In genomic region chr4:98778219-98778618, GRCm38 (mm10) we compare ENCODE assay signal across 13 mouse cellular contexts. TPM values are rescaled to one million over a fixed set of nuclear protein-coding genes. Genes with fewer than 3 reads are reported as not detected.
DNase-seq lines count a peak whose midpoint lies in the region; ATAC-seq and TF ChIP-seq lines count a peak whose summit lies in the region.
"Had no signal": no experiment of that assay in that cellular context is flagged by ENCODE, and none has a peak within 500 bp of the region (broad histone marks: within the 10 kb centered on the region; RNA-seq: fewer than 3 reads in every experiment).

No protein-coding gene starts in this region.

- H3K4me1 ChIP-seq in heart, embryonic 16.5 days (ENCODE audit: control insufficient read depth, insufficient read depth, low read length) = 0 out of 2 replicates have a peak, but pooled peaks cover 9% of the 10 kb centered on the region
- H3K4me1 ChIP-seq in heart, adult 2 months (ENCODE audit: control insufficient read depth, insufficient read depth, low read length) = no peaks in the 10 kb centered on the region
- H3K4me1 ChIP-seq in embryonic facial prominence, embryonic 11.5 days (ENCODE audit: control insufficient read depth, insufficient read depth, low read length) = peaks cover 5% of the 10 kb centered on the region
- 0 out of 2 replicates have a peak, but pooled peaks cover 4% of the 10 kb centered on the region for H3K4me1 ChIP-seq in forebrain, embryonic 15.5 days
- H3K4me1 ChIP-seq in midbrain, embryonic 13.5 days (replicated peaks) = peaks cover 12% of the 10 kb centered on the region

- ATAC-seq in heart, embryonic 16.5 days (replicated peaks; ENCODE audit: extremely low read depth, insufficient read depth, low FRiP score) = no peak
- no peak for ATAC-seq in embryonic facial prominence, embryonic 11.5 days (replicated peaks; ENCODE audit: insufficient number of reproducible peaks, low FRiP score, low TSS enrichment, low read depth)
- 0 out of 2 replicates have a peak, but pooled peaks have one; percentile 32 for ATAC-seq in forebrain, embryonic 15.5 days (replicated peaks)
- ATAC-seq in midbrain, embryonic 13.5 days = 0 out of 2 replicates have a peak, but pooled peaks have one; percentile 49

- H3K9me3 ChIP-seq in heart, embryonic 16.5 days (replicated peaks; ENCODE audit: control insufficient read depth, low read length) = no peaks in the 10 kb centered on the region
- H3K9me3 ChIP-seq in embryonic facial prominence, embryonic 11.5 days (replicated peaks; ENCODE audit: control insufficient read depth, low read length) = no peaks in the 10 kb centered on the region
- H3K9me3 ChIP-seq in forebrain, embryonic 15.5 days = no peaks in the 10 kb centered on the region
- H3K9me3 ChIP-seq in midbrain, embryonic 13.5 days = no peaks in the 10 kb centered on the region

- peak overlapping the region; percentile 27 for H3K4me2 ChIP-seq in heart, embryonic 16.5 days (ENCODE audit: low read depth, low read length)
- no peak overlapping the region for H3K4me2 ChIP-seq in embryonic facial prominence, embryonic 11.5 days (ENCODE audit: low read depth, low read length)
- H3K4me2 ChIP-seq in forebrain, embryonic 15.5 days (replicated peaks) = peak overlapping the region; percentile 19
- H3K4me2 ChIP-seq in midbrain, embryonic 13.5 days (replicated peaks) = peak overlapping the region; percentile 37

- H3K27me3 ChIP-seq in heart, embryonic 16.5 days (ENCODE audit: control insufficient read depth, insufficient read depth, low read length) = no peaks in the 10 kb centered on the region; the same call in 1 of the 2 replicates
- peaks cover 2% of the 10 kb centered on the region; the same call in 1 of the 2 replicates for H3K27me3 ChIP-seq in heart, adult 2 months (ENCODE audit: control insufficient read depth, insufficient read depth, low read length)
- no peaks in the 10 kb centered on the region for H3K27me3 ChIP-seq in embryonic facial prominence, embryonic 11.5 days (ENCODE audit: control insufficient read depth, insufficient read depth, low read length)
- H3K27me3 ChIP-seq in forebrain, embryonic 15.5 days = no peaks in the 10 kb centered on the region
- 0 out of 2 replicates have a peak, but pooled peaks cover 7% of the 10 kb centered on the region for H3K27me3 ChIP-seq in midbrain, embryonic 13.5 days

- no peak for TF ChIP-seq CTCF in heart, adult 2 months (IDR thresholded peaks at IDR 0.05)
- TF ChIP-seq CTCF in layer of hippocampus, adult 2 months (conservative IDR thresholded peaks at IDR 0.05) = no peak

- no peak overlapping the region for H3K9ac ChIP-seq in heart, embryonic 16.5 days (ENCODE audit: low read length)
- H3K9ac ChIP-seq in heart, adult 2 months (ENCODE audit: low read depth, low read length) = no peak overlapping the region
- H3K9ac ChIP-seq in embryonic facial prominence, embryonic 11.5 days (replicated peaks; ENCODE audit: low read length) = no peak overlapping the region; the same call in 1 of the 2 replicates
- H3K9ac ChIP-seq in forebrain, embryonic 15.5 days (replicated peaks) = no peak overlapping the region
- H3K9ac ChIP-seq in midbrain, embryonic 13.5 days (replicated peaks) = no peak overlapping the region

- no peaks in the 10 kb centered on the region for H3K79me2 ChIP-seq in heart, adult 2 months (replicated peaks; ENCODE audit: control insufficient read depth, insufficient read depth, low read length)

- TF ChIP-seq EP300 in heart, adult 2 months (IDR thresholded peaks at IDR 0.05; ENCODE audit: insufficient read depth, low read depth, low read length) = no peak

- WGBS in heart, embryonic 16.5 days = 15% methylated on average over 16 of the region's 16 CpGs
- WGBS in heart, adult 2 months = 29% methylated on average over 16 of the region's 16 CpGs
- WGBS in embryonic facial prominence, embryonic 11.5 days = 17% methylated on average over 16 of the region's 16 CpGs
- 12% methylated on average over 16 of the region's 16 CpGs for WGBS in forebrain, embryonic 15.5 days
- 12% methylated on average over 16 of the region's 16 CpGs for WGBS in midbrain, embryonic 13.5 days

- no peak for TF ChIP-seq POLR2A in heart, adult 2 months (IDR thresholded peaks at IDR 0.05; ENCODE audit: insufficient read depth, low read depth, low read length)

- intact Hi-C loops in heart, adult 2 months (cut with DNase I) = no loop called here

- H3K4me3 ChIP-seq in heart, embryonic 16.5 days (ENCODE audit: low read length) = no peak overlapping the region
- H3K4me3 ChIP-seq in heart, adult 2 months = no peak overlapping the region
- no peak overlapping the region for H3K4me3 ChIP-seq in embryonic facial prominence, embryonic 11.5 days (ENCODE audit: low read depth, low read length)
- no peak overlapping the region for H3K4me3 ChIP-seq in forebrain, embryonic 15.5 days
- H3K4me3 ChIP-seq in midbrain, embryonic 13.5 days (replicated peaks) = 0 out of 2 replicates have a peak overlapping the region, but pooled peaks have one; percentile 8
- no peak overlapping the region for H3K4me3 ChIP-seq in layer of hippocampus, adult 2 months

- H3K36me3 ChIP-seq in heart, embryonic 16.5 days (ENCODE audit: control insufficient read depth, insufficient read depth) = no peaks in the 10 kb centered on the region
- H3K36me3 ChIP-seq in heart, adult 2 months (ENCODE audit: control insufficient read depth, insufficient read depth, low read length) = no peaks in the 10 kb centered on the region
- no peaks in the 10 kb centered on the region; the same call in 1 of the 2 replicates for H3K36me3 ChIP-seq in embryonic facial prominence, embryonic 11.5 days (replicated peaks; ENCODE audit: control insufficient read depth, insufficient read depth, low read depth, low read length)
- H3K36me3 ChIP-seq in forebrain, embryonic 15.5 days = no peaks in the 10 kb centered on the region
- H3K36me3 ChIP-seq in midbrain, embryonic 13.5 days = no peaks in the 10 kb centered on the region

- no peak overlapping the region for H3K27ac ChIP-seq in heart, embryonic 16.5 days (ENCODE audit: low read length)
- no peak overlapping the region for H3K27ac ChIP-seq in heart, adult 2 months
- 0 out of 2 replicates have a peak overlapping the region, but pooled peaks have one; percentile 5 for H3K27ac ChIP-seq in embryonic facial prominence, embryonic 11.5 days (replicated peaks; ENCODE audit: low read depth, low read length)
- no peak overlapping the region for H3K27ac ChIP-seq in forebrain, embryonic 15.5 days (replicated peaks)
- H3K27ac ChIP-seq in midbrain, embryonic 13.5 days = no peak overlapping the region
- H3K27ac ChIP-seq in layer of hippocampus, adult 2 months = no peak overlapping the region
- H3K27ac ChIP-seq: kidney, postnatal 0 days had no signal

- no peak for DNase-seq in heart, adult 2 months
- no peak for DNase-seq in embryonic facial prominence, embryonic 11.5 days (ENCODE audit: low spot score)
- no peak for DNase-seq in layer of hippocampus, adult 2 months (ENCODE audit: low spot score in 2 of 2)
- no peak for DNase-seq in spleen, postnatal 36 days (ENCODE audit: low spot score in 2 of 2)
- no peak for DNase-seq in thymus, postnatal 10 days (ENCODE audit: low spot score in 2 of 2)
- DNase-seq: cerebellum, adult 9-11 months; retina, postnatal 1 day had no signal

RNA-seq across cellular contexts. Expression of gene Kank4, which starts 39.1 kb away (rescaled TPM):
- 0.50 and 0.75 TPM in 2 replicates for polyA plus RNA-seq in heart, embryonic 16.5 days (2015; fragmentation: Nextera tagmentation; extraction: Ambion mirVana)
- total RNA-seq in heart, adult 2 months (2021) = under 1 TPM; 0.50 to 0.84 TPM
- polyA plus RNA-seq in heart, adult 2 months (2012; rRNA removed) = 0.51 and 1.2 TPM in 2 replicates
- polyA plus RNA-seq in embryonic facial prominence, embryonic 11.5 days (2014; fragmentation: Nextera tagmentation; extraction: Ambion mirVana) = 3.3 and 3.9 TPM in 2 replicates
- polyA plus RNA-seq in forebrain, embryonic 15.5 days (2015; fragmentation: Nextera tagmentation; extraction: Ambion mirVana) = 0.25 and 0.29 TPM in 2 replicates
- 0.19 TPM in 2 replicates for polyA plus RNA-seq in midbrain, embryonic 13.5 days (2015; fragmentation: Nextera tagmentation; extraction: Ambion mirVana)
- total RNA-seq in layer of hippocampus, adult 2 months (2021) = 1 to 10 TPM; 2.5 to 3.0 TPM

RNA-seq across cellular contexts. Expression of gene I0C0044D17Rik, which starts 45.4 kb away (rescaled TPM):
- not detected in 2 replicates for polyA plus RNA-seq in heart, embryonic 16.5 days (2015; fragmentation: Nextera tagmentation; extraction: Ambion mirVana)
- total RNA-seq in heart, adult 2 months (2021) = not detected
- polyA plus RNA-seq in heart, adult 2 months (2012; rRNA removed) = not detected in 2 replicates
- polyA plus RNA-seq in embryonic facial prominence, embryonic 11.5 days (2014; fragmentation: Nextera tagmentation; extraction: Ambion mirVana) = not detected in 2 replicates
- not detected in 2 replicates for polyA plus RNA-seq in forebrain, embryonic 15.5 days (2015; fragmentation: Nextera tagmentation; extraction: Ambion mirVana)
- not detected in 2 replicates for polyA plus RNA-seq in midbrain, embryonic 13.5 days (2015; fragmentation: Nextera tagmentation; extraction: Ambion mirVana)
- total RNA-seq in layer of hippocampus, adult 2 months (2021) = not detected
- total RNA-seq: adrenal gland, adult 18-20 months had no signal
- polyA plus RNA-seq: kidney, postnatal 0 days; limb, embryonic 11.5 days had no signal

RNA-seq across cellular contexts. Expression of gene L1td1, which starts 51.7 kb away (rescaled TPM):
- polyA plus RNA-seq in heart, embryonic 16.5 days (2015; fragmentation: Nextera tagmentation; extraction: Ambion mirVana) = 0.05 TPM in 1 of 2 replicates, not detected in the other
- under 1 TPM in 1 of 2 experiments, not detected in 1; 0.20 TPM for total RNA-seq in heart, adult 2 months (2021)
- polyA plus RNA-seq in heart, adult 2 months (2012; rRNA removed) = 0.15 TPM in 1 of 2 replicates, not detected in the other
- 0.24 and 0.32 TPM in 2 replicates for polyA plus RNA-seq in embryonic facial prominence, embryonic 11.5 days (2014; fragmentation: Nextera tagmentation; extraction: Ambion mirVana)
- polyA plus RNA-seq in forebrain, embryonic 15.5 days (2015; fragmentation: Nextera tagmentation; extraction: Ambion mirVana) = not detected in 2 replicates
- polyA plus RNA-seq in midbrain, embryonic 13.5 days (2015; fragmentation: Nextera tagmentation; extraction: Ambion mirVana) = not detected in 2 replicates
- total RNA-seq in layer of hippocampus, adult 2 months (2021) = not detected
- total RNA-seq: adrenal gland, adult 18-20 months had no signal

Comparison
In these comparisons a context has a peak if more than half of its experiments do, and no peak if none do; other contexts are left out.
1. ATAC-seq: peak in forebrain, embryonic 15.5 days (single experiment) and midbrain, embryonic 13.5 days (single experiment); none in heart, embryonic 16.5 days (single experiment) and embryonic facial prominence, embryonic 11.5 days (single experiment).